Mouse (Mus musculus) hindbrain, embryonic 12.5 days (tissue): ENCODE measurements around the gene Gbp2b. TPM values are rescaled to one million over a fixed set of nuclear protein-coding genes. Genes with fewer than 3 reads are reported as not detected.

Source experiments
- ATAC-seq: fragments of 200-750 bp; cut with Nextera tagmentation; 2 replicates; pipeline ENCODE4 v1.8.0; 2017; ENCODE audit warnings: moderate TSS enrichment; ENCODE audit not compliant: low FRiP score
- H3K27ac ChIP-seq: fragments of 300-500 bp; sonication (generic); 2 replicates; pipeline ENCODE4 v1.5.1; 2016; ENCODE audit warnings: mild to moderate bottlenecking
- H3K27me3 ChIP-seq: fragments of 300-500 bp; sonication (generic); 2 replicates; pipeline ENCODE4 v1.6.1; 2016; ENCODE audit warnings: mild to moderate bottlenecking
- H3K36me3 ChIP-seq: fragments of 300-500 bp; sonication (generic); 2 replicates; pipeline ENCODE4 v1.6.1; 2016; ENCODE audit warnings: mild to moderate bottlenecking
- H3K4me1 ChIP-seq: fragments of 300-500 bp; sonication (generic); 2 replicates; pipeline ENCODE4 v1.6.1; 2016
- H3K4me2 ChIP-seq: fragments of 300-500 bp; sonication (generic); replicated peaks from 2 replicates; pipeline ENCODE4 v1.6.1; 2016; ENCODE audit warnings: mild to moderate bottlenecking
- H3K4me3 ChIP-seq: fragments of 300-500 bp; sonication (generic); 2 replicates; pipeline ENCODE4 v1.5.1; 2016; ENCODE audit warnings: mild to moderate bottlenecking
- H3K9ac ChIP-seq: fragments of 300-500 bp; sonication (generic); 2 replicates; pipeline ENCODE4 v1.6.1; 2016; ENCODE audit warnings: mild to moderate bottlenecking, moderate library complexity
- H3K9me3 ChIP-seq: fragments of 300-500 bp; sonication (generic); replicated peaks from 2 replicates; pipeline ENCODE4 v1.6.1; 2016; ENCODE audit warnings: mild to moderate bottlenecking
- WGBS: fragments of 180-500 bp; shearing (Covaris S2); methylation state at CpG from one replicate; pipeline ENCODE4 v1.1.7; 2016; 5-methylcytosine and 5-hydroxymethylcytosine counted together
- polyA plus RNA-seq: library from polyadenylated mRNA; unstranded; fragments of >200 nt; fragmentation: Nextera tagmentation; extraction: Ambion mirVana; gene quantifications from 2 replicates; pipeline ENCODE4 v1.2.1, GENCODE M21; 2016

Gbp2b gene
- polyA plus RNA-seq, 1 experiment from 2014 or later, result not detected

- H3K27me3 ChIP-seq, result no peaks in the 10 kb centered on the region
- WGBS, result 91% methylated on average over 4 of the region's 4 CpGs
Measured at GRCm38 (mm10) chr3:142578342-142578741, 16.3 kb upstream of the Gbp2b start.

GRCm38 (mm10) chr3:142583067-142583466 lies 11.6 kb upstream of the Gbp2b start:
- no peak overlapping the region for H3K4me3 ChIP-seq
- WGBS, result 90% methylated on average over 4 of the region's 4 CpGs
- H3K4me2 ChIP-seq, result no peak overlapping the region
- no peaks in the 10 kb centered on the region for H3K36me3 ChIP-seq
- H3K27ac ChIP-seq, result no peak overlapping the region
- no peaks in the 10 kb centered on the region for H3K27me3 ChIP-seq
- ATAC-seq, result no peak
- H3K9me3 ChIP-seq, result no peaks in the 10 kb centered on the region
- no peak overlapping the region for H3K9ac ChIP-seq
- H3K4me1 ChIP-seq, result no peaks in the 10 kb centered on the region

More at GRCm38 (mm10) chr3:142578342-142578741, 16.3 kb upstream of the Gbp2b start:
- H3K4me2 ChIP-seq, result no peak overlapping the region
- no peaks in the 10 kb centered on the region for H3K4me1 ChIP-seq
- H3K9ac ChIP-seq, result no peak overlapping the region
- H3K4me3 ChIP-seq, result no peak overlapping the region
- no peaks in the 10 kb centered on the region for H3K9me3 ChIP-seq
- no peak overlapping the region for H3K27ac ChIP-seq
- no peak for ATAC-seq
- H3K36me3 ChIP-seq, result no peaks in the 10 kb centered on the region

DNA sequence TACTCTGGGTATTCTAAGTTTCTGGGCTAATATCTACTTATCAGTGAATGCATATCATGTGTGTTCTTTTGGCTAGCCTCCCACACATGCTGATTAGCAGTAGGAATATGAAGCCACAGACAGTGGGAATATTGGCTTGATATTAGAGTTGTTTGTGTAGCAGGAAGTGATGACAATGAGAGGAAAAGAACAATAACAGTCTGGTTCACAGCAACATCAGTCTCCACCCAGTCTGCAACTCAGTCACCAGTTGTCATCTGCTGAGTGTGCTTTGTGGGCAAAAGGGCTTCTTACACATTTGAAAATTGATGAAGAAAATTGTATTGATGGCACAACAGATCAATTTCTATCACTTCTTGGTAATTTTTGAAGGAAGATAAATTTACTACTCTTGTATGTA lies 7.3 kb upstream of the Gbp2b start:
- no peak overlapping the region for H3K4me2 ChIP-seq
- no peak overlapping the region for H3K4me3 ChIP-seq
- H3K9me3 ChIP-seq, result no peaks in the 10 kb centered on the region
- ATAC-seq, result no peak
- no peaks in the 10 kb centered on the region for H3K27me3 ChIP-seq
- no peaks in the 10 kb centered on the region for H3K4me1 ChIP-seq
- no peak overlapping the region for H3K9ac ChIP-seq
- no peaks in the 10 kb centered on the region for H3K36me3 ChIP-seq
- no peak overlapping the region for H3K27ac ChIP-seq

DNA sequence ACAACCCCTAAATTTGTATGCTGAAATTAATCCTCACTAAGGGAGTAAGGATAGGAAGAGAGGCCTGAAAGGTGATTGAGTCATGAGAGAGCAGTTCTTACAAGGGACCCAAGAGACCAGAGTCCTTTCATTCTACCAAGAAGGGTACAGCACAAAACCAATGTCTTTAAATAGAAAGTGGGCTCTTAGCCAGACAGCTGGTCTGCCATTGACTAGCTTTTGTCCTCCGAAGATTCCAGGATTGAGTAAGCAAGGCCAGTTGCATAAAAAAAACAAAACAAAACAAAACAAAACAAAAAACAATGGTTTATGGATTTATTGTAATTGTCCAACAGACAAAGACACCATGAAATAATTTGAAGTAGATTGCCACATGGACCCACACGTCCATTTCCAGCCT lies 5.8 kb upstream of the Gbp2b start:
- ATAC-seq, result no peak
- Histone ChIP-seq H3K4me1 (no peaks in the 10 kb centered on the region), H3K4me3 (no peak overlapping the region), H3K9ac (no peak overlapping the region), H3K27me3 (no peaks in the 10 kb centered on the region), H3K4me2 (no peak overlapping the region), H3K36me3 (no peaks in the 10 kb centered on the region), H3K9me3 (no peaks in the 10 kb centered on the region), H3K27ac (no peak overlapping the region)
- WGBS, result 82% methylated on average over 2 of the region's 2 CpGs

DNA sequence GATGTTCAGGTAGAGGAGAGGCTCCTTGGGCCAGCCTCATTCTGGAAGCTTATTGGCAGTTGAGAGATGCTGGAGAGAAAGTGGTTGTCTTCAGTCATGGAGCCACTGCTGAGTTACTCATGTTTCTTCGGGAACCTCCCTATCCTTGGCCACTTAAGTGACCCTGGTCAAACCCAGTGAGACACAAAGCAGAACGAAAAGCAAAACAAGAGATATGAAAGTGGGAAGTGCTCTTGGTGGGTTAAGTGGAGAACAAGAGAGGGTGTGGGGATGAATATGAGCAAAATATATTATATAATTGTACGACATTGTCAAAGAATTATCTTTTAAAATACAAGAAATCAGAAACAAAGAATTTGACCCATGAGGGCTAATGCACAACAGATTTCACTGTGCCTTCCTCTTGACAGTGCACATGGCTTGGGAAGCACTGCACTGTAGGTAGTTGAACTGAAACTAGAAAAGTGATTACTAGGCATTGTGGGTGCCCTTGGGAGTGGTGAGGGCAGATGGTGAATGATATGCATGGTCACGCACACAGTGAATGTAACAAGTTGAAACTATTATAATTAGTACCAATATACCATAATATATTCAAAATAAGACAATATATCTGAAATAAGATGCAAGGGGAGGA lies 4.1 kb upstream of the Gbp2b start:
- Histone ChIP-seq H3K4me1 (no peaks in the 10 kb centered on the region), H3K4me3 (no peak overlapping the region), H3K4me2 (no peak overlapping the region), H3K9me3 (no peaks in the 10 kb centered on the region), H3K27me3 (no peaks in the 10 kb centered on the region), H3K27ac (no peak overlapping the region), H3K9ac (no peak overlapping the region), H3K36me3 (no peaks in the 10 kb centered on the region)
- ATAC-seq, result no peak
- WGBS, result 81% methylated on average over 4 of the region's 4 CpGs

- no peak overlapping the region for H3K4me2 ChIP-seq
- no peaks in the 10 kb centered on the region for H3K9me3 ChIP-seq
- H3K27ac ChIP-seq, result no peak overlapping the region
- WGBS, result 75% methylated on average over 3 of the region's 3 CpGs
- H3K9ac ChIP-seq, result no peak overlapping the region
- H3K4me3 ChIP-seq, result no peak overlapping the region
- H3K36me3 ChIP-seq, result no peaks in the 10 kb centered on the region
- ATAC-seq, result no peak
- no peaks in the 10 kb centered on the region for H3K4me1 ChIP-seq
- H3K27me3 ChIP-seq, result no peaks in the 10 kb centered on the region
Measured at GRCm38 (mm10) chr3:142597923-142598322, 3.3 kb downstream of the Gbp2b start.

DNA sequence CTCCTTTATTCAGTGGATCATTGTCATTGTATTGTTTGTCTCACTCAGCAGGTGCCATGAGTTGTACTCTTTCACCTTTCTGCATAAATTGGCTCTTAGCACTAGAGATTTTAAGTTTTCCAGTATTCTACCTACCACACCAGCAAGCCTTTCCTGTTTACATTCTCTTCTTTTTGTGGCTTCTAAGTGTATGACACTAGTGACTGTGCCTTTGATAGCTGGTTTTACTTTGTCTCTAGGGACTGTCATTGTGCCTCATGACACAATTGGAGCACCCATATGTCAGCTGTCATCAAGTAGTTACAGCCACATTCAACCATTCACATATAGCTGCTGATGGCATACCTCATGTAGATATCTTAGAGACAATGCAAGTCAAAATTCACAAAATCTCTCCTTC lies 7.0 kb downstream of the Gbp2b start:
- Histone ChIP-seq H3K36me3 (no peaks in the 10 kb centered on the region), H3K9ac (no peak overlapping the region), H3K27me3 (no peaks in the 10 kb centered on the region), H3K4me1 (no peaks in the 10 kb centered on the region), H3K9me3 (no peaks in the 10 kb centered on the region), H3K27ac (no peak overlapping the region), H3K4me2 (no peak overlapping the region), H3K4me3 (no peak overlapping the region)
- ATAC-seq, result no peak

GRCm38 (mm10) chr3:142618658-142619057 lies 24.0 kb downstream of the Gbp2b start:
- no peak overlapping the region for H3K4me3 ChIP-seq
- H3K27ac ChIP-seq, result no peak overlapping the region
- 80% methylated on average over 3 of the region's 3 CpGs for WGBS
- H3K27me3 ChIP-seq, result no peaks in the 10 kb centered on the region
- H3K4me2 ChIP-seq, result no peak overlapping the region
- H3K36me3 ChIP-seq, result no peaks in the 10 kb centered on the region
- H3K9me3 ChIP-seq, result no peaks in the 10 kb centered on the region
- no peak for ATAC-seq
- no peaks in the 10 kb centered on the region for H3K4me1 ChIP-seq
- H3K9ac ChIP-seq, result no peak overlapping the region

DNA sequence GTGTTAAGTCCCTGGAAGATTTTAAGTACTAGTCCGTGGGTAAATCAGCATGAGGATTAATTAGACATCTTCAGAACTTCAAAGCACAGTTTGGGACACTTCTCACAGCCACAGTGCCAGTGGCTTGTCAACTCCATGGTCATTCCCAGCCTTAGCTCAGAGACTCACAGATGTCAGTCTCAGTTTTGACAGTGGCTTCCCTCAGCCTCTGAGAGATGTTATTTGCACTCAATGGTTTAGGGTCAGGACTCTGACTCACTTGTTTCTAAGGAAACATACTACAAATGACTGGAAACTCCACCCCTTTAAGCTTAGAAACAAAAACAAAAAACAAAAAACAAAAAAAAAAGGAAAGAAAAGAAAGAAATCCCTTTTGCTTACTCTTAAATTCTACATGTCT lies 25.0 kb downstream of the Gbp2b start:
- 29% methylated on average over 1 of the region's 1 CpGs for WGBS
- no peak for ATAC-seq

GRCm38 (mm10) chr3:142620111-142620955 lies 25.7 kb downstream of the Gbp2b start, which contains the start of gene Gbp2:
Gene Gbp2 (plus strand): TSS chr3:142620602.
- H3K4me1 ChIP-seq, result no peaks in the 10 kb centered on the region
- no peak within 1 kb of the TSS for H3K27ac ChIP-seq
- H3K9me3 ChIP-seq, result no peaks in the 10 kb centered on the region
- 78% methylated on average over 4 of the region's 4 CpGs for WGBS
- H3K36me3 ChIP-seq, result no peaks in the 10 kb centered on the region
- no peak within 1 kb of the TSS for H3K4me3 ChIP-seq
- H3K27me3 ChIP-seq, result no peaks in the 10 kb centered on the region
- no peak within 1 kb of the TSS for H3K4me2 ChIP-seq
- H3K9ac ChIP-seq, result no peak within 1 kb of the TSS
- no peak for ATAC-seq

More for the DNA sequence above, 25.0 kb downstream of the Gbp2b start:
- Histone ChIP-seq H3K4me1 (no peaks in the 10 kb centered on the region), H3K36me3 (no peaks in the 10 kb centered on the region), H3K9ac (no peak overlapping the region), H3K27me3 (no peaks in the 10 kb centered on the region), H3K4me2 (no peak overlapping the region), H3K9me3 (no peaks in the 10 kb centered on the region), H3K4me3 (no peak overlapping the region), H3K27ac (no peak overlapping the region)

GRCm38 (mm10) chr3:142620956-142621562 lies 26.4 kb downstream of the Gbp2b start:
- WGBS, result 59% methylated on average over 3 of the region's 3 CpGs
- Histone ChIP-seq H3K36me3 (no peaks in the 10 kb centered on the region), H3K9me3 (no peaks in the 10 kb centered on the region), H3K4me2 (no peak overlapping the region), H3K4me3 (no peak overlapping the region), H3K9ac (no peak overlapping the region), H3K27ac (no peak overlapping the region), H3K27me3 (no peaks in the 10 kb centered on the region), H3K4me1 (no peaks in the 10 kb centered on the region)
- ATAC-seq, result no peak

DNA sequence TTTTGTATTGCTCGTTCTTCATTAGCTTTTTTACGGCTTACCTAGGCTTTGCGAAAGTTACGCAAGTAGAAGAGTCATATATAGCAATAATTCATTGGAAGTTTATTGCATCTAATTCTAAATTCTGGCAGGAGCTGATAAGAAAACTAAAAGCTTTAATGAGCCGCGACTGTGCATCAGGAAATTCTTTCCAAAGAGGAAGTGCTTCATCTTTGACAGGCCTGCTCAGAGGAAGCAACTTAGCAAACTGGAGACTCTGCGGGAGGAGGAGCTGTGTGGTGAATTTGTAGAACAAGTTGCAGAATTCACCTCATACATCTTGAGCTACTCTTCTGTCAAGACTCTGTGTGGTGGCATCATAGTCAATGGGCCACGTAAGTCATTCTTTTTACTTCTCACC lies 35.7 kb downstream of the Gbp2b start:
- H3K9me3 ChIP-seq, result no peaks in the 10 kb centered on the region
- no peak overlapping the region for H3K9ac ChIP-seq
- WGBS, result 93% methylated on average over 8 of the region's 8 CpGs
- H3K36me3 ChIP-seq, result no peaks in the 10 kb centered on the region
- no peak overlapping the region for H3K4me2 ChIP-seq
- H3K4me3 ChIP-seq, result no peak overlapping the region
- H3K4me1 ChIP-seq, result no peaks in the 10 kb centered on the region
- no peak for ATAC-seq
- H3K27ac ChIP-seq, result no peak overlapping the region
- H3K27me3 ChIP-seq, result no peaks in the 10 kb centered on the region
